Mouse (Mus musculus) embryo, embryonic 11 days (tissue): ENCODE measurements around the gene Fxn.
"Not testable (repeated sequence)": the region's sequence is repeated elsewhere in the genome, so short reads cannot be mapped to it uniquely, and the experiment has no call there.

Source experiments
- DNase-seq: peaks from one replicate; pipeline ENCODE4 v3.0.0-alpha.2; 2015

Fxn gene

DNA sequence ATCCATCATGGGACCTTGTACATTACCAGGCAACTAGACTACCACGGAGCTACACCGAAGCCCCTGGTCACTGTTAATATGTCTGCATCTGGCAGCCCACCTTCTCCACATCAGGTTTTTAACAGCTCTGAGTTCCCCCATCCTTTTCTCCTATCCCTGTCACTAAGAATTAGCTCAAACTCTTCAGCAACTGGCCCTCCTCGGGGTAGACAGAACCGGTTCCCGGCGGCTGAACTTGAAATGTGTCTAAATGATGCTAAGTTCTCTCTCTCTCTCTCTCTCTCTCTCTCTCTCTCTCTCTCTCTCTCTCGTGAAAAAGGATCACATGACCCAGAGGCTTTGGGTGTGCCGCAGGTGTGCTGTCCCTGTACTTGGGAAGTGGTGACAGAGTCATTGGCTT is 39.1 kb downstream of the Fxn start:
- DNase-seq = no peak

DNA sequence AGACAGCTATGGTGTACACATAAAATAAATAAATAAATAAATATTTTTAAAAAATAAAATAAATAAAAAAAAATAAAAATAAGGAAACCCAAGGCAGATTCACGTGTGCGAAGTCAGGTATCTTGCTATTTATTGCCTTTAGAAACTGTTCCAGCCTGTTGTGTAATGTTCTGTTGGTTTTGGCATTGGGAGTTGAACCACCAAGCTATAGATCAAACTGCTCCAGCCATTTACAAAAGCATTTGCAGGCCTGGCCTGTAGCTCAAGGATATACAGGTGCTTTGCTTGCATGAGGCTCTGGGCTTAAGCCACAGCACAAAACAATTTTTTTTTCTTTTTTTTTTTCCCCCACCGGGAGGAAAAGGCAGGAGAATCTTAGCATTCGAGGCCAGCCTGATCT is 42.4 kb downstream of the Fxn start:
- no peak for DNase-seq

DNA sequence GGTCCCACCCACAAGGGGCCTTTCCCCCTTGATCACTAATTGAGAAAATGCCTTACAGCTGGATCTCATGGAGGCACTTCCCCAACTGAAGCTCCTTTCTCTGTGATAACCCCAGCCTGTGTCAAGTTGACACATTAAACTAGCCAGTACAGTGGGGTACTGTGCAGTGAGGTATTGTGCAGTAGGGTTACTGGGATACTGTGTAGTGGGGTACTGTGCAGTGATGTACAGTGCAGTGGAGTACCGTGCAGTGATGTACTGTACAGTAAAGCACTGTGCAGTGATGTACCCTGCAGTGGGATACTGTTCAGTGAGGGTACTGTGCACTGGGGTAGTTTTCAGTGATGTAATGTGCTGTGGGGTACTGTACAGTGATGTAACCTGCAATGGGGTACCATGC is 48.0 kb downstream of the Fxn start:
- DNase-seq = not testable (repeated sequence)

DNA sequence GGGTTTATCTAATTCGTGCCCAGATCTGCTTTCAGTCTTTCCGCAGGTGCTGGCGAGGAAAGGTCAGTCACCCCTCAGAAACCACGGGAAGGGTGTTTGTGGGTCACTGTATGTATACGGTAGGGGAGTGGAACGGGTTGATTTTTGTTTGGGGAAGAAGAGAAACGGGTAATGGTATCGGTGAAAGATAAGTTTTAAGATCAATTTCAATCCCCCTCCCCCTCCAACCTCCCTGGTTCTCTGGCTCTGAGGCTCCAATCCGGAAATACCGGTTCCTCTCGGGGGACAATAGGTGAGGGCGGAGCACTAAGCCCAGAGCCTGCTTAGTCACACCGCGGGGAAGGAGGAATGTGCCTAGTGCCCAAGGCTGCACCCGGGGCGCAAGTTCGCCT is 55.1 kb downstream of the Fxn start:
- peak; percentile 77 for DNase-seq

DNA sequence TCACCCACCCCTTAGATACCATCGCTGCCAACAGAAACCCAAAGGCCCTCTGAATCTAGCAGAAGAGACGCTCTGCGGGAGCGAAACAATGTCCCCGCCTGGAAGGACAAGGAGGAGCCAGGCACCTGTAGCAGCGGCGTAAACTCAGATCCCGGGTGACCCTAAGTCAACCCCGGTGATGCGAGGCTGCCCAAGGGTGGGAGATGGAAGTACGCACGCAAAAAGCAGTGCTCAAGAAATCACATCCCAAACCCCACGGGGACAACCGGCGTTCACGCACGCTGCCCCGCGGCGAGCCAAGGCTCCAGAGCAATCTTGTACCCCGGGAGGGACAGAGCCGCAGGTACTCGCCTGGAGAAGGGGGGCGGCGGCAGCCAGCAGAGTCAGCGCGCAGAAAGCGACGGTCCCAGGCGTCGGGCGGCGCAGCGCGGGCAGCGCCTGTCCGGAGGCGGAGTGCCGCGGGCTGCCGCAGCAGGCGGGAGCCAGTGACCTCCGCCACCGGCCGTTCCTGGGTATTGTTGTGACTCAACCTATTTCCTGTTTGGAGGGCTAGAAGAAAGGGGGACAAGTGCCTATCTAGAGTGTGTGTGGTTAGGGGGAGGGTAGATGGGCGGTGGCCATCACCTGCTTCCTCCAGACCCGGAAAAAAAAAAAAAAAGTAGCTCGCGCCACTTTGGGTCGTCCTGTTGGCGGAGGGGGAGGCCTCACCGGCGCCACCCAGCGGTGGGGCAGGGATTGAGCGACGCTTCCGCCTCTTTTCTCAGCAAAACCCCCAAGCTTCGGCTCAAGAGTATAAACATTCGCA is 55.7 kb downstream of the Fxn start, which contains the start of gene Tjp2:
Gene Tjp2, minus strand, starts transcription at position 531 of the 805 bp plus-strand sequence.
- DNase-seq = peak; percentile 75

DNA sequence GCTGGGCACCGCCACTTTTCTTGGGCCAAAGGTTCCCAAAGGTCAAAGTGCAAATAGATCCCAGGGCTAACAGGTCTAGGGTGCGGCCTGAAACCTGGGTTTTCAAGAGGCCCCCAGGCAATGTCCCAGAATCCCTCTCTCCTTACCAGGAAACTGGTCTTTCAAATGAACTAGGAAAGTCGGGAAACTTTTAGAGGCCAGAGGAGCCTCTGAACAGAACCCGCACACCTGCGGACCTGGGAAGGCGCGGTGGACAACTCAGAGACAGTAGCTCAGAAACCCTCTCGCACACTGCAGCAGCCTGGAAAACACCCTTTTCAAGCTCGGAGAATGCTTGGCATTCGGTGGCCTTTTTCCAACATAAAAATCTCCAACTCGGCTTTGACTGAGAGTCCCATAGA is 56.6 kb downstream of the Fxn start:
- DNase-seq = no peak

DNA sequence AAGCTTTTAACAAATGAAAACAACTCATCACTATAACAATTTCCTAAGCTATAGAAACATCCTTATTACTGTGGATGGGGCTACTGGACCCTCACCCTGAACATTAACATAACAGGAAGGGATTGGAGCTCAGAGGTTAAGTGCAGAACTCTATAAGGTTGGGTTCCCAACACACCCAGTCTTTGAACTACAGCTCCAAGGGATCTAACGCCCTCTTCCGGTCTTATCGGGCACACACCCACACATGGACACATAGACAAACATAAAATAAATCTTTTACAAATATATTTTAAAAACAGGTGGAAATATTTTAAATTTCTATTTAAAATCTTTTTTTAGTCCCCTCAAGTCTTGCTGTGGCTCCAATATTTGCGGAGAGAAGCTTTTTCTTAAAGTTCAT is 59.0 kb downstream of the Fxn start:
- no peak for DNase-seq

DNA sequence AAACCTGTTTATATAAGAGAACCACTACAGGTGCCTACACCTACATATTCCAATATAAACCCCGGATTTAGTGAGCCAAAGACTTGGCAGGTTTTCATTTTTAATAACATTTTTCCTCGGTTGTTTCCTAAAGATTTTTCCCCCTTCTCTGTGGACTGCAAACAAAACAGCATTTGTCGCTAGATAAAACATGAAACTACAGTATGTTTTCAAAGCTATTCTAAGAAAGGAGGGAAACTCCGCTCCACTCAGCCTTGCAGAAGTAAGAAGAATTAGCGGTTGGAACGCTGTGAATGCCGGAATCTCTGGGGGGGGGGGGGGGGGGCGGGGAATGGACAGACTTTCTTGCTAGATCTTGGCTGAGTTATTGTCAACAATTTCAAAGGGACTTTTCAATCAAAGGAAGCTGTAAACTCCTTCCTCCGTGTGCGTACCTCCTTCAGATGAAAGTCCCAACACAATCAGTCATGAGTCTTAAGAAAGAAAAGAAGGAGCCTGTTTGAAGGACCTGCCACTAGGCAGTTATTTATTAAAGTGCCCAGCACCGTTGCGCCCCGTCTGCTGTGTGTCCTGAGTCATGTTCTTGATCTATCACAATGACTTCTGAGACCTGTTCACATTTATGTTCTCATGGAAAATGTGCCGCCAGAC is 59.5 kb downstream of the Fxn start:
- no peak for DNase-seq

DNA sequence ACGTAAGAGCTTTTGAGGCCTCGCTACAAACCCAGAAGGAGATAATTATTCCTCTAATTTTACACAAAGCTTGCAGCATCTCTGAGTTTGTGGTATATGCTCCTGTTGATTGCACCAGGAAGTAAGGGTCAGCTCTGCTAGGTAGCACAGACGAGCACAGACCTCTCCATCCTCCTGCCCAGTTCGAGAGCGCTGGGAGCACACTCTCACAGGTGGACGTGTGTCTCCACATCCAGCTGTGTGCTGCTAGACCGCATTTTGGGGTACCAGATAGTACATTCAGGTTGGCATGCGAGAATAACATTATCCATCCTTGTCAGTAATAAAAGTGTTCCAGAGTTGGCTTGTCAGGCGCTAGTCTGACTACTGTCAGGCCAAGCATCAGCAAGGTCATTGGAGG is 61.4 kb downstream of the Fxn start:
- no peak for DNase-seq

DNA sequence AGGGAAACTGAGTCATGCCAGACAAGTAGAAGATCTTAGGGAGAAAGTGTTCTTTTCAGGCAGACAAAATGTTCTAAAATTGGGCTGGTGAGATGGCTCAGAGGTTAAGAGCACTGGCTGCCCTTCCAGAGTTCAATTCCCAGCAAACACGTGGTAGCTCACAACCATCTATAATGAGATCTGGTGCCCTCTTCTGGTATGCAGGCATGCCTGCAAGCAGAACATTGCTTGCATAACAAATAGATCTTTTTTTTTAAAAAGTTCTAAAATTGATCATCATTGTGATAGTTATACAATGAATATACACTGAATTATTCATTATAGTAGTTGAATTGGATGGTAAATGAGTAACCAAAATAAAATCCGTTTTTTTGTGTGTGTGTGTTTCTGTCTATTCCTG is 62.1 kb downstream of the Fxn start:
- DNase-seq = no peak

DNA sequence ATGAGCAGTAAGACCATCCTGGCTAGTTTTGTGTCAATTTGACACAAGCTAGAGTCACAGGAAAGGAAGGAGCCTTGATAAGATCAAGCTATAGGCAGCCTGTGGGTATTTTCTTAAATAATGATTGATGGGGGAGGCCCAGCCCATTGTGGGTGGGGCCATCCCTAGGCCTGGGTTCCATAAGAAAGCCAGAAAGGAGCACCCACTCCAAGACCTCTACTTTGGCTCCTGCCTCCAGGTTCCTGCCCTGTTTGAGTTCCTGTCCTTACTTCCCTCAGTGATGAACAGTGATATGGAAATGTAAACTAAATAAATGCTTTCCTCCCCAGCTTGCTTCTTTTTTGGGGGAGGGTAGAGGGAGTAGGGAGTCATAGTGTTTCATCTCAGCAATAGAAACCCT is 62.6 kb downstream of the Fxn start:
- DNase-seq = no peak

DNA sequence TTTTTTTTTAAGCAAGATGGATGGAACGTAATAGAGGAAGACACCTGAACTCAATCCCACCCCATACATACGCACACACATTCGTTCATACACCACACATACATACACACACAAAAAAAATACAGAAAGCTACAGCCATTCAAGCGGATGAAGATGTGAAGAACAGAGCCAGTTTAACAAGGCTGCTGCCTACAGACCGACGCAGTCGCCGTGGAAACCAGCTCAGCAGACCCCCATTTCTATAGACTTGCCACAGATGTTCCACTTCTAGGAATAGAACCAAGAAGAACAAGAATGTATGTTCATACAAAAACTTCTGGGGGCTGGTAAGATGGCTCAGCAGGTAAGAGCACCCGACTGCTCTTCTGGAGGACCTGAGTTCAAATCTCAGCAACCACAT is 63.6 kb downstream of the Fxn start:
- no peak for DNase-seq

DNA sequence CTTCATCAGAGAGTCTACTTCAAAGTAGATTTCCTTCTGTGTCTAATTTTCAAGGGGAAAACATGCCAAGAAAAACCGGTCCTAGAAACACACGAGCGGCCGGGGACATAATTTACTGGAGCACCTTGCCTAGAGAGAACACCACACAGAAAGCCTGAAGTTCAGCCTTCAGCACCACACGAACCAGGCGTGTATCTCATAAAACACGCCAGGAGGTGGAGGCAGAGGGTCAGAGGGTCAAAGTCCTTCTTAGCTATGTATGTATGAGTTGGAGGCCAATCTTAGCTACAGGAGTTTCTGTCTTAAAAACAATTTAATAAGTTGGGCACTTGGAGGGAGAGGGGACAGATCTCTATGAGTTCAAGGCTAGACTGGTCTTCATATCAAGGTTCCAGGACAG is 65.5 kb downstream of the Fxn start:
- no peak for DNase-seq

DNA sequence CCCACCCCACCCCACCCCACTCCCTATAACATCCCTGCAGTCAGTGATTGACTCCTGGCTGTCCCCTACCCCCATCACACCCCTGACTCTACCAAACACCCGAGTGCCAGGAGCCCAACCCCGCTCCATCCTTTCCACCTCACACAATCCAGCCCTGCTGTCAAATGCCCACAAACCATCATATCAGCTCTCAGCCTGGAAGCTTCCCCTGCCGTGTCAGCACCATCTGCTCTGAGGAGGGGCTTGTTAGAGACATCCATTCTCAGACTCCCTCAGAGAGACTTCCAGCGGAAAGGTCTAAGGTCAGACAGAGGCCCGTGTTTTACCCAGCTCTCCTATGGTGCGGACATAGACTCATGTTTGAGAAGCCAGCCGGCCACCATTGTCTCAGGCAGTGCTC is 67.1 kb downstream of the Fxn start:
- DNase-seq = peak; percentile 67

DNA sequence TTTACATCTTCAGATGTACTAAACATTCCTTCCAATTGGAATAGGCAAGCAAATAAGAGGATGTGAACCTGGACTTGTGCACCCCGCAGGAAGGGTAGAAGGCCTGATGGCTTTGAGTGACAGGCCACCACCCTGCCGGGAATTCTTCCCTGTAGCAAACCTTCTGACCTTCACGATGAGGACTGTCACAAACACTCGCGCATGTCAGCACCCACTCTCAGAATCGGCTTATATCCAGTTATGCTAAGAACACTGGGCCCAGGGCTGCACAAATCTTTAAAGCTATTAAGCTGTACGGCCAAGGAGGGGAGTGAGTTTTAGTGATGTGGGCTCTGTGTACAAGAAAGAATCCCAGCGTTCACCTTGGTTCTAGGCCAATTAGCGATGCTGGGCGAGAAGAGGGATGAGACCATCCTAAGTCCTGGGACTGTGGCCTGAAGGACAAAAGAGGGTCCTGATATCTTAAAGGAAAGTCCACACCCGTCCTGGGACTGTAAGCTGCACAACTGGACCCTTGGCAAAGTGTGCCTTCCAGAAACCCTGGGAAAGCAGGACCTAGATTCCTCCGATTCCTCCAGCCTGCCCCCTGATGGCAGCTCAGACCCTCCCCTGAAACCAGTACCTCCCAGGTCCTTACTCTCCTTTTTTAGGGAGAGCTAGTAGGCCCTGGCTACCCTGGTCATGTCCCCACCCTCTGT is 67.7 kb downstream of the Fxn start:
- DNase-seq = no peak
